Mouse (Mus musculus): Measurements from ENCODE around the gene Gm42372.

DNA sequence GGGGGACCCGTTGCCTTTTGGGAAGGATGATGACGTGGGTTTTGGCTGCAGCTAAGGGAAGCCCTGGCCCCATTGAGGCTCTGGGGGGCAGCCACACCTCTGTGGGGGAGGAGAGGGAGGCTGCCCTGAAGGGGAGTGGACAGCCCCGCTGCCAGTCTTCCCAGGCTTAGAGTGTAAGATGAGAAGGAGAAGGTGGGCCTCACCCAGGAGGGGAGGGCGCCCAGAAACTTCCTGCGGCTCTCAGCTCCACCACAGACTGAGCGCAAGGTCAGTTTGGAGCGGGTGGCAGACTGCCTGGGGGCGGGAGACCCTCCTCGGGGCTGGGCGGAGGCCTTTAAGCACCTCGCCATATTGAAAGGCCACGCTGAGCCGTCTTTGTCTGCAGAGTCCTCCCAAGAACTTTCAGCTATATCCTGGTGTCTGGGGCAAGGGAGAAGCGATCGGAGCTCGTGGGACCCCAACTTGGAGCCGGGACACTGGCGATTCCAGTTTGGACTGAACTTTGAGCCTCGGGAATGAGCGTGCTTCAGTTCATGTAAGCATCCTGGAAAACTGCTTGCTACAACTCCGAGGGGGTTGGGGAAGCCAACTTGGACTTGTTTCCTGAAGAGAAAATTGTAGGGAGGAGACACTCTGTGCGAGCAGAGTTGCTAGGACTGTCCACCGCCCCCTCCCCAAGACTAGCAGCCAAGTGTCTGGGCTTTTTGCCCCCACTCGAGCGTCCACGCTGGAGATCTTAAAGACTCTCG, 10.9 kb downstream of the Gm42372 start:
- TF ChIP-seq CTCF (IDR thresholded peaks at IDR 0.05; ENCODE audit: low read depth) (no peak), EP300 (IDR thresholded peaks at IDR 0.05; ENCODE audit: low read depth) (no peak)

All from liver, embryonic 14.5 days (tissue).